Mouse (Mus musculus): ENCODE data around the gene Cnr2.

Cnr2 gene

GRCm38 (mm10) chr4:135876583-135877020 is 18.6 kb upstream of the Cnr2 start:
- peak; percentile 67 for DNase-seq (ENCODE audit: low spot score)

- no peak for DNase-seq (ENCODE audit: low spot score)
Measured at GRCm38 (mm10) chr4:135877742-135878141, 17.5 kb upstream of the Cnr2 start.

GRCm38 (mm10) chr4:135879021-135879420 is 16.2 kb upstream of the Cnr2 start:
- no peak for DNase-seq (ENCODE audit: low spot score)

GRCm38 (mm10) chr4:135880018-135880417 is 15.2 kb upstream of the Cnr2 start:
- DNase-seq (ENCODE audit: low spot score): no peak

- no peak for DNase-seq (ENCODE audit: low spot score)
Measured at GRCm38 (mm10) chr4:135880576-135880975, 14.6 kb upstream of the Cnr2 start.

GRCm38 (mm10) chr4:135882023-135882422 is 13.2 kb upstream of the Cnr2 start:
- DNase-seq (ENCODE audit: low spot score): no peak

GRCm38 (mm10) chr4:135883401-135883851 is 11.8 kb upstream of the Cnr2 start:
- peak; percentile 68 for DNase-seq (ENCODE audit: low spot score)

GRCm38 (mm10) chr4:135883881-135884516 is 11.2 kb upstream of the Cnr2 start:
- no peak for DNase-seq (ENCODE audit: low spot score)

- DNase-seq (ENCODE audit: low spot score): no peak
Measured at GRCm38 (mm10) chr4:135884531-135884930, 10.7 kb upstream of the Cnr2 start.

- no peak for DNase-seq (ENCODE audit: low spot score)
Measured at GRCm38 (mm10) chr4:135885676-135886075, 9.5 kb upstream of the Cnr2 start.

- no peak for DNase-seq (ENCODE audit: low spot score)
Measured at GRCm38 (mm10) chr4:135886184-135886583, 9.0 kb upstream of the Cnr2 start.

- DNase-seq (ENCODE audit: low spot score): no peak
Measured at GRCm38 (mm10) chr4:135888448-135889057, 6.6 kb upstream of the Cnr2 start.

- DNase-seq (ENCODE audit: low spot score): no peak
Measured at GRCm38 (mm10) chr4:135889146-135889883, 5.9 kb upstream of the Cnr2 start.

GRCm38 (mm10) chr4:135889884-135890283 is 5.3 kb upstream of the Cnr2 start:
- peak; percentile 50 for DNase-seq (ENCODE audit: low spot score)

- DNase-seq (ENCODE audit: low spot score): no peak
Measured at GRCm38 (mm10) chr4:135891539-135891938, 3.7 kb upstream of the Cnr2 start.

- no peak for DNase-seq (ENCODE audit: low spot score)
Measured at GRCm38 (mm10) chr4:135892884-135893283, 2.3 kb upstream of the Cnr2 start.

- no peak for DNase-seq (ENCODE audit: low spot score)
Measured at GRCm38 (mm10) chr4:135896157-135896556, 963 bp downstream of the Cnr2 start.

GRCm38 (mm10) chr4:135898380-135899049 is 3.3 kb downstream of the Cnr2 start:
- peak; percentile 83 for DNase-seq (ENCODE audit: low spot score)

- DNase-seq (ENCODE audit: low spot score): no peak
Measured at GRCm38 (mm10) chr4:135899050-135899448, 3.9 kb downstream of the Cnr2 start.

- no peak for DNase-seq (ENCODE audit: low spot score)
Measured at GRCm38 (mm10) chr4:135900008-135900407, 4.8 kb downstream of the Cnr2 start.

- DNase-seq (ENCODE audit: low spot score): no peak
Measured at GRCm38 (mm10) chr4:135902606-135903242, 7.5 kb downstream of the Cnr2 start.

- no peak for DNase-seq (ENCODE audit: low spot score)
Measured at GRCm38 (mm10) chr4:135904810-135905209, 9.6 kb downstream of the Cnr2 start.

All from yolk sac, embryonic 10.5 days (tissue).